Mouse (Mus musculus) retina, adult 2 months (tissue): ENCODE measurements around the gene Psmd4.
"Not testable (repeated sequence)": the region's sequence is repeated elsewhere in the genome, so short reads cannot be mapped to it uniquely, and the experiment has no call there.

Experiments used
- DNase-seq: peaks from one replicate; pipeline ENCODE4 v3.0.0-alpha.2; 2012; ENCODE audit warnings: low read depth, low spot score

The Psmd4 gene

DNA sequence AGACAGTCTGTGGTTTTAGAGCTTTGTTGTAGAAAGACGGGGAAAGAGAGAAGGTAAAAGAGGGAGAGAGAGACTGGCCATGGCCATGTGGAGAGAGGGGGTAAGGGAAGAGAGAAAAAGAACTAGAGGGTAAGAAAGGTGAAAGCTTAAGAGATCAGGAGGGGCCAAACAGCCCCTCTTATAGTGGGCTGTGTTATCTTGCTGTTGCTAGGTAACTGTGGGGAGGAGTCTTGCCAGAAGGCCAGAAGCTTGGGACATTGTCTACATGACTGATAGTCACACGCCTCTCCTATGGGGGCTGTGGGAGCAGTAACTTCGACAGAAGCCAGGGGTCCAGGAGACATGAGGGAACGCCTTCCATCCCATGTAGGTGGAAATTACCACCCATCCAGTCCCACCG lies 17.2 kb downstream of the Psmd4 start:
- no peak for DNase-seq

DNA sequence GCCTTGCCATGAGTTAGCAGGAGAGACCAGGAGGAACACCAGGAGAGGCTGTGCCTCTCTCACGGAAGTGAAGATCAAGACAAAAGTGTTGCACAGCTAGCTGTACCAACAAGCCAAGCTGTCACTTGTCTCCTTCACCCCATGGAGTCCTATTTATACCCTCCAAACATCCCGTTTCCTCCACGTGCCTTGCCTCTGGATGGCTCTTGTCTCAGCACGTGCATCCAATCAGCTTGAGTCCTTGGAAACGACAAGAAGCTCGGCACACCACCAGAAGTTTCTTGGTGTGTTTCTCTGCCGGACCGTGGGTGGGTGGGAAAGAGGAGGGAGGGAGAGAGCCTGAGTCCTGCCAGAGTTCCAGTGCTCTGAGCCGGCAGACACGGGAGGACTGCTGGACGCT lies 17.9 kb downstream of the Psmd4 start:
- no peak for DNase-seq

DNA sequence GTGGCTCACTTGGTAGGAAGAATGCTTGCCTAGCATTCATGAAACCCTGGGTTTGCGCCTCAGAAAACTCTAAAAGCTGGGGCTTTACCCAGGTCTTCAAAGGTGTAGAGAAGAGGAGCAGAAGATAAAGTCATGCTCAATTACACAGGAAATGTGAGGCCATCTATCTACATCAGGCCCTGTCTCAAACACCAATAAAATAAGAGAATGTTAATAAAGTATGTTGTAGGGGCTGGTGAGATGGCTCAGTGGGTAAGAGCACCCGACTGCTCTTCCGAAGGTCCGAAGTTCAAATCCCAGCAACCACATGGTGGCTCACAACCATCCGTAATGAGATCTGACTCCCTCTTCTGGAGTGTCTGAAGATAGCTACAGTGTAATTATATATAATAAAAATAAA lies 21.5 kb downstream of the Psmd4 start:
- DNase-seq, result not testable (repeated sequence)

DNA sequence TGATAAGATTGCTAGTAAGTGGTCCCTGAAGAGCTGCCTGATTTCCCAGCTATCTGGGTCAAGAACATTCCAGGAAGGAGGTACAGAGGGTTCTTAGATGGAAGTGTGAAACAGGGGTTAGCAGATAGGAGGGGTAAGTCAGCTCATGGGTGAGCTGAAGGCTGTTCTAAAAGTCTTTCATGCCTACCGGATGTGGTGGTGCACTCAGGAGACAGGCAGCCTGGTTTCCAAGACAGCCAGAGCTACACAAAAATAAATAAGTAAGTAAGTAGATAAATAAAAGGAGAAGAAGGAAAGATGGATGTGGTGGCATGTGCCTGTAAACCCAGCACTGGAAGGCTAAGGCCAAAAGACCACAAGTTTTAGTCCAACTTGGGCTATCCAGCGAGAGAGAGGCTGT lies 23.7 kb downstream of the Psmd4 start:
- DNase-seq, result no peak

DNA sequence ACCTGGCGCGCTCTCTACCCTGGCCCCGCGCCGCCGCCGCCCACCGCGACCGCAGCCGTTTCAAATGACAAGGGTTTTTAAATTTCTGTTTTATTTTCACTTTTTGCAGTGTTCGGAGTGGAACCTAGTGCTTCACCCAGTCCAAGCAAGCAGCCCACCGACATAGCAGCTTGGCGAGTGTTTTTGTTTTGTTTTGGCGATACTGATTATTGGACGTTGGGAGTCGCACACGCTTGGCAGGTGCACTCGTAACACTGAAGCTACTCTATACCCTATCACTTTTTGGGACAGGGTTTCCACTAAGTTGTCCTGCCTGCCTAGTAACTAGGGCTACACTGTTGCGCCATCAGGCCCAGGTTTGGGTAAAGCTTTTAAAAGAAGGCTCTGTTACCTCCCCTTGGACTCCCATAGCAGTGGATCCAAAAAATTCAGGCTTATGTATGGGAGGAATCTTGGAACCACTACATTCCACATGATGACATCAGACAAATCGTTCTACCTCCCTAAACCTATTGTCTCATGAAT lies 25.8 kb downstream of the Psmd4 start:
- no peak for DNase-seq

DNA sequence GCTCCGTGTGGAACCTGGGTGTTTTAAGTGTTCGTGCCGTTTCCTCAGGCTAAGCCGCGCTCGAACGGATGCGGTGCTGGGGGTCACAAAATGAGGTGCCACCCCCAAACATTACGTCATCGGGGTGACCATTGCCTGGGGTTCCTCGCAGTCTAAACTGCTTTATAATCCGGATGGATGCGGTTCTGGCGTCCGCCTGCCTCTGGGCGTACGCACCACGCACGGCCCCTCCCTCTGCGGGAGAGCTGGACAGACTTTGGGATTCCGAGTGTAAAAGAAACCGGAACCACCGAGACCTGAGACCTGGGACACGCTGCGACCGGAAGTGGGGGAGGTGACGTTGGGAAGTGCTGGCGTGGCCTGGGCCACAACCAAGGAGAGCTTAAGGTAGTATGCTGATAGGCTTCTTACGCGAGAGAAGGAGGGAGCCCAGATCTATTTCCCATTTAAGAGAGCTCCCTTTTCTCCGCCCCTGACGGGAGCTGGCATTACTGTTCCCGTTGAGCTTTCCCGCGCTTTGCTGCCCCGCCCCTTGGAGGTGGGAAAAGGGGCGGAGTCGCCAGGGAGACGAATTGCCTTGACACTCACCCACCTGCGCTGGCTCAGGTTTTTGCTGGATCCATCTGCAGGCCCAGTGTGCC lies 26.4 kb downstream of the Psmd4 start:
- peak; percentile 80 for DNase-seq

DNA sequence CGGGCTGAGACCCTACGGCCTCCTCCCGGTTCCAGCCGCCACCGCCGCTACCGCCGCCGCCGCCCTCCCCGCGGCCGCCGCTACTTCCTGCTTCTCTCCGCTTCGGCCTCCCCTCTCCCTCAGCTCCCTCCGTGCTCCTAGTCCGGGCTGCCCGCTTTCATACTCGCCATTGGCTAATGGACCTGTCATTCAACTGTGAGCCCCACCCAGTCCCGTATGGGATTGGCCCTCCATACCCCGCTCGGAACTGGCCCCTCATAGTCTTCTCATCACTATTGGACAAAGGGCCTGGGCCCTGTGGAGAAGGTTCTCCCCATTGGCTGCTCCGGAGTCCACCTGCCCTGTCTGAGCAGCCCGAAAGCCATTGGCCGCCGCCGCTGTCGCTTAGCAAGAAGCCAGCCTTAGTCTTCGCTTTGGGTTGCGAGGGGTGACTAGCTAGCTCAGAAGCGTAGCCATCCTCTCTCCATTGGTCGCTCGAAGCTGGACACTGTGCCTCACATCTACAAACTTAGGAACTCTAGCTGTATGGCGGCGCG lies 27.0 kb downstream of the Psmd4 start, which contains the start of gene Zfp687:
TSS of gene Zfp687 (minus strand) at position 112 of the 536 bp plus-strand sequence.
- DNase-seq, result peak; percentile 99

DNA sequence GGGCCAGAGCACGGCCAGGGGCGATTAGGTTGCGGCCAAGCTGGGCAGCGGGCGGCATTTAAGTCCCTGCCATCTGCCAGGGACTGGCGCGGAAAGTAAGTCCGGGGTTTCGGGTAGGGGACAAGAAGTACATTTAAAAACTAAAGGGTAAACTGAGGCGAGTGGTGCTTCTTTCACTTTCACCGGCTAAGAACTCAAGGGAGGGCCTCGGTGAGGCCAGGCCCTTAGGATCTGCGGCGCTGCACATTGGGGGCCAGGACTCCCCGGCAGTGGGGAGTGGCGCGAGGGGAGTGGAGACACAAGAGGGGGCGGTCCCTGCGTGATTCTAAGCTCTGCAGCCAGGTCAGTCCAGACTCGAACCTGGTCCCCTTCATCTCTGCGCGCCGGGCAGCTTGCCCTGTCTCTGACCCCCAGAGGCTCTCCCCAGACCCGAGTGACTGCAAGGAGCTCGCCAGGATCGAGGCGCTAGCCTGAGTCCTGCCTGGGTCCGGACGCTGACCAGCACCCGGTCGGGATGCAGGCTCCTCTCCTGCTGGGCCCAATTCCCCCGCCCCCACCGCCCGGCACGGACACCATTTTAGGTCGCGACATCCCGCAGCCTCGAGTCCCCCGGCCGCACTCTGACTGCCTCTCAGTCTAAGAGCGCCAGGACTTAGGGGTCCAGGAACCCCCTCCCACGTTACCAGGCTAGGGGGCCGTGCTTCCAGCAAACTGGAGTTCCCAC lies 27.8 kb downstream of the Psmd4 start:
- DNase-seq, result no peak

DNA sequence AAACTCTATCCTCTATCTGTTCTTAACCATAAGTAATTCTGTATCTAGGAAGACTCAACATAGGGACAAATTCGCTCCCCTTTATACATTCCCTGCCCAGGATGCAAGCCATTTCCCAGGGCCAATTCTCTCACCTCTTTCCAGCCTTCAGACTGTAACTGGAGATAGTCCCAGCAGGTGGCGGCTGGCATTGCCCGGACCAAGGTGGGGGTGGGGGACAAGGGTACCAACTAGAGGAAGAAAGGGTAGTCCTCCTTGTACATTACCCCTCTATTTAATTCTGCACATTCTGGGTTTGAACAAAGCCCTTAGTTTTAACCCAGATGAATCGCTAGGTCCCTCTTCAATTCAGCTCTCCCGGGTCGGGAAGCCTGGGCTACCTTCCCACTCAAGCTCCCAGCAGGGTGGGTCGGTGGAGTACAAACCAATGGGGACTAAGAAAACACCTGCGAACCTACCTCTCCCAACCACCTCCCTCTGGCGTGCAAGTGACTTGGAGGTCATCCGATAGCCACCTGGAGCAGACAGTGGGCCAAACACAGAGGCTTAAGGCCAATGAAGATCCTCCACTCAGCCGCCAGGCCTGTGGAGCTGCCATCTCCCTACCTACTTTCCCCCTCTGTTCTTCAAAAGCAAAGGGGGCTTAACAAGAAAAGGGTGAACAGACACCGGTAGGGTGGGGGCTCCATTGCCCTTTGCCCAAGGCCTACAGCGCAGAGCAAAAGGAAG lies 28.6 kb downstream of the Psmd4 start:
- DNase-seq, result no peak

DNA sequence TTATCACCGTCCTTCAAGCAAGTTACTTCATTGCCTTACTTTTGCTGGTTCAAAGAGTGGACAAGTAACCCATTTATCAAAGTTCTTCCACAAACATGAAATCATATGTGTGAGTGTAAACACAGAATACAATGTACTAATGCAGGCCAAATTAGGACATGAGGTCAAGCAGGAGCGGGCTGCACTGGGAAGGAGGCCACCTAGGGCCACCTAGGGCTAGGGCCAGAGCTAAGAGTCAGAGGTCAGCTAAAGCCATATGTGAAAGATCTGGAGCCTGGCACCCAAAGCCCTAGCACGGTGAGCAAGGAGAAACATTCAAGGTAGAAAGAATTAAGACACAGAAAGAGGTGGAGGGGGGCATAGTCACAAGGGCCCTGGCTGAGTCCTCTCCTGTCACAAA lies 29.4 kb downstream of the Psmd4 start:
- no peak for DNase-seq

DNA sequence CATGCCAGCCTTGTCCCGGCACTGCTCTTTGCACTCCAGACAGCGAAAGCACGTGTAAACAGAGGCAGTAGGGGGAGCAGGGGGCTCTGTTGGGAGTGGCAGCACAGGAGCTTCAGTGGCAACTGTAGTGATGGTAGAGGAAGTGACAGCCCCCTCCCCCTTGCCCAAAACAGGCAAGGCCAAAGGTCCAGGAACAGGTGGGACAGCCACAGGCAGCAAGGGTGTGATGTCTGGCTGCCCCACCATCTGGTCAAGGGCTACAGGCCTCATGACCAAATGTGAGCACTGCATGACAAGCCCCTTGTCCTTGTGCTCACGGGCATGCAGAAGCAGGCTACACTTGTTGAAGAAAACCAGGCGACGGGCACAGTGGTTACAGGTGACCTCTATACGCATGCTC lies 32.0 kb downstream of the Psmd4 start:
- no peak for DNase-seq

DNA sequence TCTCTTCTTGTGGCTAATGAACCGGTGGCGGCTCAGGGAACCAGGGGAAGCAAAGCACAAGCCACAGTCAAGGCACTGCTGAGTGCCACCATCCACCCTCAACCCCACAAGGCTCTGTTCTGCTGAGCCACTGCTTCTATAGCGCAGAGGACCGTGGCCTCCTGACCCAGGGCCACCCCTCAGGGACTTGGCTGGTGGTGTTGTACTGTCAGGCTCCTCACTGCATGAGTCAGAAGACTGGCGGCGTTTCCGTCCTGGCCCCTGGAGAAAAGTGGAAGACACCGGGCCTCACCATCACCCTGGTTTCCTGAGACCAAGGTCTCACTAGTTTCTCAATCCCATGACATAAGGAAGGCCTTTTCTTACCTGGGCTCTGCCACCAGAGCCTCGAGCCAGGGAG lies 34.7 kb downstream of the Psmd4 start:
- DNase-seq, result no peak

DNA sequence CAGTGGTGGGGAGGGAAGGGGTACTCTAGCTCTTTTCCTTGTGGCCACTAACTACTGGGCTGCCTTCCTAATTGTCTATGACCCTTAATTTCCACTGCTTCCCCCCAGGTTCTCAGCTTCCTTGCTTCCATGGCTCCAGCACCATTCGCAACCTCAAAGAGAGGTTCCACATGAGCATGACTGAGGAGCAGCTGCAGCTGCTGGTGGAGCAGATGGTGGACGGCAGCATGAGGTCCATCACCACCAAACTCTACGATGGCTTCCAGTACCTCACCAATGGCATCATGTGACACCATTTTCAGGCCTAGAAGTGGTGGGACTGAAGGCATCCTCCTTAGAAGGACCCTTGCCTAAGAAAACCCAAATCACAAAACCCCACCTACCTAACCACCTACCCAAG lies 36.8 kb downstream of the Psmd4 start:
- DNase-seq, result no peak

DNA sequence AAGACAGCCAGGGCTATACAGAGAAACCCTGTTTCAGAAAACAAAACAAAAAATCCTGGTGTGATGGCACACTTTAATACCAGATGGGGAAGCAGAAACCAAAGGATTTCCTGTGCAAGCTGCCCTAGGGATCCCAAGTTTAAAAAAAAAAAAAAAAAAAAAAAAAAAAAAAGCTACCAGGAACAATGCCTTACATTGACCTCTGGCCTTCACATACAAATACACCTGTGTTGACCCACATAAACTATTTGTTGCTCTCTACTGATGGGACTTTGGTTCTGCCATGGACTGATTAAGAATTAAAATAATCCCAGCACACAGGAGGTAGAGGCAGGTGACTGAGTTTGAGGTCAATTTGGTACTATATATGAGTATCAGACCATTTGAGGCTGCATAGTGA lies 39.1 kb downstream of the Psmd4 start:
- no peak for DNase-seq

DNA sequence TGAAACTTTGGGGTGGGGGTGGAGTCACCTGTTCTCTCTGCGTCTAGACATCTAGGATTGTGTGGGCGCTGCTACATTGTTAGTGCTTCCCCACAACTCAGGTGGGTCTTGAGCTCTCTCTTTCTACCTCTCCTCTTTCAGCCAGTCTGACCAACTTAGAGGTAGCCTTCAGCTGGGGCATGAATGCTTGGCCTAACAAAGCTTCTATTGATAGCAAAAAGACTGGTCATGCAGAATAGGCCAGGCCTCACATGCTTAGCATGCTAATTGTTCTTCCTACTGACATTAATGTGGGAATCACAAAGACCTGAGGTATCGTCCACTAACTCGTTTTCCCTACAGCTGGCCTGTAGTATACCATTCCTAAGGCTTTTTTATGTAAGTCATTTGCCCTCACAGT lies 39.8 kb downstream of the Psmd4 start:
- DNase-seq, result no peak

DNA sequence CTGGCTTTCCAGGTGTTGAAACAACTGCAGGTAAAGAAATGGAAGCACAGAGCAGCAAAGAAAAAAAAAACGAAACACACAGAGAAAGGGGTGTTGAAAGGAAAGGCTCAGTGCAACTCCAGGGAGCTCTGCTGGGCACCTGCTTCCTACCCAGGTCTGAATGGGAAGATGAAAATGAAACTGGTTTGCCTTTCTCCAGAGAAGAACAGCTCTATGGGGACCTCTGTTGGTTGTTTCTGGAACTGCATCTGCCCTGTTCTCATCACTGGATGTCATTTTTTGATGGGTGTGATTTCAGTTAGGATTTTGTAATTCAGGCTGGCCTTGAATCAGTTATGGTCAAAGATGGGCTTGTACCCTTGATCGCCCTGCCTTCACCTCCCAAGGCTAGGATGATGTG lies 45.5 kb downstream of the Psmd4 start:
- DNase-seq, result no peak

DNA sequence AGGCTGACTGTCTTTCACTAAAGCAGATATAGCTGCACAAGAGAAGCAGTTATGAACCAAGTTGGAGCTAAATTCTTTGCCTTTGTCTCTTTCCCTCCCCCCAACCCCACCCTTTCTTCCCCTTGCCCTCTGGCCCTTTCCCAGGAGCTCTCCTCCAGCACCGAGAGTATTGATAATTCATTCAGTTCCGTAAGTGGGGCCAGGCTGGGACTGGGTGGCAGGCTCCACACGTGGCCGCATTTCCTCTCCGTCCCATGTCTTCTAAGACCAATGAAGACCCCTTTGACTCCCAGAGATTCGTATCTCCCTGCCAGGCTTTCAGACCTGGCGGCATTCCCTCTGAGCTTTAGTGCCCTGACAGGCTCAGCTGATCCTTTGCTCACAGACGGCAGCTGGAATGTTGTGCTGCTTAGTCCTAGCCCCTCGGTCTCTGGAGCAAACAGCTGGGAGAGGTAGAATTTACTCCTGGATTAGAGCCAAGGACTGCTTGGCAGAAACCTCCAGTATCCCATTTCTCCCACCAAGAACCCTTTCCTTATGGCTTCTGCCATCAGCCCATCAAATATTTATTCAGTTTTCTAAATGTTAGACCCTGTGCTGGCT lies 53.2 kb downstream of the Psmd4 start:
- DNase-seq, result no peak

DNA sequence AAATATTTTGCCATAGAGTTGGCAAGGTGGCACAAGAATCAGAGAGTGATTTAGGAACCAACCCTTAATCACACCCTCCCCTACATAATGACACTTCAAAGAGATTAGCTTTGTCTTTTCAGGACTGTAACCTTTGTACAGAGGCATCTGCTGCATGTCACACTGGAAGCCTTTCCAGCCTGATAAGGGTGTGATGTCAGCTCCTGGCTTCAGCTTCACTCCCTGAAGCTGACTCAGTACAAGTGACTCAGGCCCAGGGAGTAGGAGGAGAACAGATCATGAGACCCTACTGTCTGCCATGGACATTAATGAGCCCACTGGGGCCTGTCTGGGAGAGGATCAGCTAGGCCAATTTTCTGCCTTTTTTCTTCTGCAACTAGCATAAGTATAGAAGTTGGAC lies 54.8 kb downstream of the Psmd4 start:
- no peak for DNase-seq

DNA sequence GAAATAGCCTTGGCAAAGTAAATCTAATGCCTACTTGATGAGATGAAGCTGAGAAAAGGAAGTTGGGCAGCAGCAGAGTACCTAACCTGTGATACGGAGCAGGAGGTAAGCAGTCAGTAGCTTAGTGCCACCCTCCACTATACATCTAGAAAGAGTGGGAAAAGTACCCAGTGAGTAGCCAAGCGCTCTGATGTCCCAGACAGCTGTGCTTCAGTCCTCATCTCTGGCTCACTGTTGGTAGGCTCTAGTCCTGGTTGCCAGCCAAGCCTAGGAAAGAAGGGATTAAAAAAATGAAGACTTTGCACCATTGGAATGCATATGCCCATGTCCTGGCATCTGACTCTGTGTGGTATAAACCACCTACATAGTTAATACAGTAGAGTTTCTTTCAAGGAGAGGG lies 56.9 kb downstream of the Psmd4 start:
- no peak for DNase-seq

DNA sequence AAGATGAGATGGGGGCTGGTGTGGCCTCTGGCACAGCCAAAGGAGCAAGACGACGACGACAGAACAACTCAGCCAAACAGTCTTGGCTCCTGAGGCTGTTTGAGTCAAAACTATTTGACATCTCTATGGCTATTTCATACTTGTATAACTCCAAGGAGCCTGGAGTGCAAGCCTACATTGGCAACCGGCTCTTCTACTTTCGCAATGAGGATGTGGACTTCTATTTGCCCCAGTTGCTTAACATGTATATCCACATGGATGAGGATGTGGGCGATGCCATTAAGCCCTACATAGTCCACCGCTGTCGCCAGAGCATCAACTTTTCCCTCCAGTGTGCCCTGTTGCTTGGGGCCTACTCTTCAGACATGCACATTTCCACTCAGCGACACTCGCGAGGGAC lies 58.1 kb downstream of the Psmd4 start:
- no peak for DNase-seq
